Mouse (Mus musculus) spleen, postnatal 14 days (tissue): ENCODE measurements around the gene Olfr603.
"Not testable (repeated sequence)": the region's sequence is repeated elsewhere in the genome, so short reads cannot be mapped to it uniquely, and the experiment has no call there.

Source experiments
- DNase-seq, 2 experiments: peaks; one replicate each; pipeline ENCODE4 v3.0.0; 2021 to 2022; ENCODE audit warnings: low spot score in 2 of 2

Olfr603 gene

GRCm38 (mm10) chr7:103386077-103386476 lies at the start of gene Olfr603:
Gene Olfr603 (minus strand): TSS chr7:103386177.
- DNase-seq, result no peak

GRCm38 (mm10) chr7:103414772-103415171 lies 28.8 kb upstream of the Olfr603 start, which contains the start of gene Usp17lc:
Gene Usp17lc (plus strand): TSS chr7:103415072.
- not testable (repeated sequence) for DNase-seq

GRCm38 (mm10) chr7:103406521-103407055 lies 20.6 kb upstream of the Olfr603 start:
- not testable (repeated sequence) for DNase-seq

- no peak for DNase-seq
Observed at GRCm38 (mm10) chr7:103398981-103399380, 13.0 kb upstream of the Olfr603 start.

GRCm38 (mm10) chr7:103397758-103398157 lies 11.8 kb upstream of the Olfr603 start:
- no peak for DNase-seq

GRCm38 (mm10) chr7:103362555-103362954 lies 23.4 kb downstream of the Olfr603 start, which contains the start of gene Olfr601:
Gene Olfr601 (minus strand): TSS chr7:103362655.
- DNase-seq, result no peak

GRCm38 (mm10) chr7:103349569-103349968 lies 36.4 kb downstream of the Olfr603 start, which contains the start of gene Olfr600:
Gene Olfr600 (minus strand): TSS chr7:103349669.
- no peak for DNase-seq

- no peak for DNase-seq
Observed at GRCm38 (mm10) chr7:103335617-103336016, 50.4 kb downstream of the Olfr603 start, which contains the start of gene Olfr599. Gene Olfr599 (plus strand): TSS chr7:103335917.
